In genomic region chr9:121823991-121824390, GRCm38 (mm10) we compare ENCODE assay signal across 16 mouse cellular contexts. TPM values are rescaled to one million over a fixed set of nuclear protein-coding genes. Genes with fewer than 3 reads are reported as not detected.
A peak's percentile ranks its signal among the peaks of the same experiment; 100 is the strongest.
DNase-seq lines count a peak whose midpoint lies in the region; ATAC-seq and TF ChIP-seq lines count a peak whose summit lies in the region.
"Had no signal": no experiment of that assay in that cellular context is flagged by ENCODE, and none has a peak within 500 bp of the region (broad histone marks: within the 10 kb centered on the region; RNA-seq: fewer than 3 reads in every experiment).

No protein-coding gene starts in this region.

- H3K4me3 ChIP-seq in embryonic facial prominence, embryonic 14.5 days (ENCODE audit: low read depth, low read length) = no peak overlapping the region
- H3K4me3 ChIP-seq in embryonic facial prominence, embryonic 10.5 days = no peak overlapping the region
- H3K4me3 ChIP-seq in left cerebral cortex, adult 2 months = no peak overlapping the region
- no peak overlapping the region for H3K4me3 ChIP-seq in midbrain, postnatal 0 days (ENCODE audit: low read depth, low read length)
- H3K4me3 ChIP-seq: embryonic facial prominence, embryonic 12.5 days; heart, embryonic 10.5 days; liver, embryonic 12.5 days; myocyte; stomach, embryonic 15.5 days had no signal

- 77% methylated on average over 7 of the region's 7 CpGs for WGBS in embryonic facial prominence, embryonic 14.5 days
- WGBS in embryonic facial prominence, embryonic 10.5 days = 91% methylated on average over 7 of the region's 7 CpGs
- 65% methylated on average over 7 of the region's 7 CpGs for WGBS in midbrain, postnatal 0 days

- peak; percentile 51 for DNase-seq in embryonic facial prominence, embryonic 14.5 days (ENCODE audit: low spot score)
- no peak for DNase-seq in embryonic facial prominence, embryonic 10.5 days (ENCODE audit: low spot score)
- no peak for DNase-seq in left cerebral cortex, adult 2 months (ENCODE audit: extremely low spot score in 1 of 2, low spot score in 2 of 2)
- DNase-seq in left cerebral cortex, adult 18-20 months (ENCODE audit: low spot score in 2 of 2) = no peak
- DNase-seq in cerebellum, postnatal 25 days = peak; percentile 20 to 35
- DNase-seq in midbrain, postnatal 0 days (ENCODE audit: low spot score) = peak; percentile 86
- DNase-seq in thymus, postnatal 10 days (ENCODE audit: low spot score in 2 of 2) = no peak
- DNase-seq in lung, postnatal 14 days = no peak
- DNase-seq: layer of hippocampus, postnatal 36 days; lung, postnatal 36 days; right cerebral cortex, postnatal 14 days had no signal

- no peaks in the 10 kb centered on the region for H3K27me3 ChIP-seq in embryonic facial prominence, embryonic 14.5 days (replicated peaks; ENCODE audit: control insufficient read depth, insufficient read depth, low read length)
- no peaks in the 10 kb centered on the region for H3K27me3 ChIP-seq in embryonic facial prominence, embryonic 10.5 days (replicated peaks; ENCODE audit: low read depth, poor library complexity, severe bottlenecking)
- H3K27me3 ChIP-seq in midbrain, postnatal 0 days (ENCODE audit: insufficient read depth, low read length) = no peaks in the 10 kb centered on the region
- H3K27me3 ChIP-seq: embryonic facial prominence, embryonic 12.5 days; liver, embryonic 12.5 days; stomach, embryonic 15.5 days had no signal

- H3K27ac ChIP-seq in embryonic facial prominence, embryonic 14.5 days (replicated peaks; ENCODE audit: low read depth, low read length) = no peak overlapping the region
- no peak overlapping the region for H3K27ac ChIP-seq in embryonic facial prominence, embryonic 10.5 days (replicated peaks)
- peak overlapping the region; percentile 53; the same call in 1 of the 2 replicates for H3K27ac ChIP-seq in left cerebral cortex, adult 2 months
- H3K27ac ChIP-seq in midbrain, postnatal 0 days (ENCODE audit: low read depth, low read length) = no peak overlapping the region
- H3K27ac ChIP-seq: embryonic facial prominence, embryonic 12.5 days; heart, embryonic 10.5 days; liver, embryonic 12.5 days; stomach, embryonic 15.5 days had no signal

- H3K4me2 ChIP-seq in embryonic facial prominence, embryonic 14.5 days (ENCODE audit: low read depth, low read length) = no peak overlapping the region
- H3K4me2 ChIP-seq in midbrain, postnatal 0 days (ENCODE audit: low read depth, low read length, poor library complexity, severe bottlenecking) = no peak overlapping the region
- H3K4me2 ChIP-seq: embryonic facial prominence, embryonic 12.5 days; liver, embryonic 12.5 days; stomach, embryonic 15.5 days had no signal

- ATAC-seq in embryonic facial prominence, embryonic 14.5 days (ENCODE audit: low read depth) = peak; percentile 34; the same call in 1 of the 2 replicates
- ATAC-seq in midbrain, postnatal 0 days (ENCODE audit: low FRiP score) = 0 out of 2 replicates have a peak, but pooled peaks have one; percentile 29
- ATAC-seq: liver, embryonic 12.5 days had no signal

- TF ChIP-seq CTCF in left cerebral cortex, adult 2 months (IDR thresholded peaks at IDR 0.05) = no peak
- no peak for TF ChIP-seq CTCF in midbrain, postnatal 0 days (IDR thresholded peaks at IDR 0.05)

- H3K9ac ChIP-seq in embryonic facial prominence, embryonic 14.5 days (ENCODE audit: low read depth, low read length) = no peak overlapping the region
- H3K9ac ChIP-seq in midbrain, postnatal 0 days (replicated peaks; ENCODE audit: low read length, poor library complexity, severe bottlenecking) = no peak overlapping the region
- H3K9ac ChIP-seq: embryonic facial prominence, embryonic 12.5 days; liver, embryonic 12.5 days; stomach, embryonic 15.5 days had no signal

- intact Hi-C loops in left cerebral cortex, adult 2 months (cut with DNase I) = loop anchor here (5.0 kb wide), 1 partner anchor 62 kb away; no protein-coding TSS in a partner anchor

- no peaks in the 10 kb centered on the region for H3K36me3 ChIP-seq in embryonic facial prominence, embryonic 14.5 days (ENCODE audit: control insufficient read depth, insufficient read depth, low read length)
- H3K36me3 ChIP-seq in embryonic facial prominence, embryonic 10.5 days (replicated peaks) = no peaks in the 10 kb centered on the region
- H3K36me3 ChIP-seq in midbrain, postnatal 0 days (ENCODE audit: insufficient read depth, low read length) = no peaks in the 10 kb centered on the region
- H3K36me3 ChIP-seq: embryonic facial prominence, embryonic 12.5 days; heart, embryonic 10.5 days; liver, embryonic 12.5 days; stomach, embryonic 15.5 days had no signal

- H3K9me3 ChIP-seq in embryonic facial prominence, embryonic 14.5 days (ENCODE audit: control insufficient read depth, low read length) = no peaks in the 10 kb centered on the region
- H3K9me3 ChIP-seq in embryonic facial prominence, embryonic 10.5 days = no peaks in the 10 kb centered on the region
- no peaks in the 10 kb centered on the region for H3K9me3 ChIP-seq in midbrain, postnatal 0 days (ENCODE audit: low read length)
- H3K9me3 ChIP-seq: embryonic facial prominence, embryonic 12.5 days; heart, embryonic 10.5 days; liver, embryonic 12.5 days; stomach, embryonic 15.5 days had no signal

- peaks cover 6% of the 10 kb centered on the region for H3K4me1 ChIP-seq in embryonic facial prominence, embryonic 14.5 days (ENCODE audit: control insufficient read depth, insufficient read depth, low read length)
- H3K4me1 ChIP-seq in embryonic facial prominence, embryonic 10.5 days = peaks cover 11% of the 10 kb centered on the region
- 0 out of 2 replicates have a peak, but pooled peaks cover 3% of the 10 kb centered on the region for H3K4me1 ChIP-seq in midbrain, postnatal 0 days (ENCODE audit: insufficient read depth, low read length)
- H3K4me1 ChIP-seq: embryonic facial prominence, embryonic 12.5 days; liver, embryonic 12.5 days had no signal

RNA-seq across cellular contexts. Expression of gene Ccdc13, which starts 15.3 kb away (rescaled TPM):
- polyA plus RNA-seq in embryonic facial prominence, embryonic 14.5 days (2014; fragmentation: Nextera tagmentation; extraction: Ambion mirVana) = 1.7 and 2.0 TPM in 2 replicates
- 0.83 and 1.2 TPM in 2 replicates for polyA plus RNA-seq in embryonic facial prominence, embryonic 10.5 days (2016; fragmentation: Nextera tagmentation; extraction: Ambion mirVana)
- 1 to 10 TPM; 5.7 to 6.2 TPM for total RNA-seq in left cerebral cortex, adult 2 months (2021)
- 1 to 10 TPM; 5.1 to 6.1 TPM for total RNA-seq in left cerebral cortex, adult 18-20 months (2021)
- 2.8 and 3.0 TPM in 2 replicates for total RNA-seq in midbrain, postnatal 0 days (2014; rRNA removed)
- 4.1 and 4.8 TPM in 2 replicates for polyA plus RNA-seq in midbrain, postnatal 0 days (2015; fragmentation: Nextera tagmentation; extraction: Ambion mirVana)
- polyA plus RNA-seq: liver, embryonic 12.5 days had no signal

RNA-seq across cellular contexts. Expression of gene Hhatl, which starts 31.7 kb away (rescaled TPM):
- 3.7 and 5.1 TPM in 2 replicates for polyA plus RNA-seq in embryonic facial prominence, embryonic 14.5 days (2014; fragmentation: Nextera tagmentation; extraction: Ambion mirVana)
- polyA plus RNA-seq in embryonic facial prominence, embryonic 10.5 days (2016; fragmentation: Nextera tagmentation; extraction: Ambion mirVana) = not detected in 2 replicates
- total RNA-seq in left cerebral cortex, adult 2 months (2021) = 10 to 100 TPM; 20.0 to 21.3 TPM
- 10 to 100 TPM; 15.4 to 25.0 TPM for total RNA-seq in left cerebral cortex, adult 18-20 months (2021)
- total RNA-seq in midbrain, postnatal 0 days (2014; rRNA removed) = 1.2 and 1.5 TPM in 2 replicates
- 0.64 and 0.99 TPM in 2 replicates for polyA plus RNA-seq in midbrain, postnatal 0 days (2015; fragmentation: Nextera tagmentation; extraction: Ambion mirVana)
- polyA plus RNA-seq: liver, embryonic 12.5 days had no signal

RNA-seq across cellular contexts. Expression of gene Higd1a, which starts 34.2 kb away (rescaled TPM):
- polyA plus RNA-seq in embryonic facial prominence, embryonic 14.5 days (2014; fragmentation: Nextera tagmentation; extraction: Ambion mirVana) = 185 and 192 TPM in 2 replicates
- 195 and 201 TPM in 2 replicates for polyA plus RNA-seq in embryonic facial prominence, embryonic 10.5 days (2016; fragmentation: Nextera tagmentation; extraction: Ambion mirVana)
- total RNA-seq in left cerebral cortex, adult 2 months (2021) = 10 to 100 TPM; 90.3 to 93.7 TPM
- 100 to 1,000 TPM in 1 of 2 experiments, 10 to 100 TPM in 1; 96.5 to 107 TPM for total RNA-seq in left cerebral cortex, adult 18-20 months (2021)
- 30.6 and 42.8 TPM in 2 replicates for total RNA-seq in midbrain, postnatal 0 days (2014; rRNA removed)
- 179 and 182 TPM in 2 replicates for polyA plus RNA-seq in midbrain, postnatal 0 days (2015; fragmentation: Nextera tagmentation; extraction: Ambion mirVana)

RNA-seq across cellular contexts. Expression of gene Klhl40, which starts 46.6 kb away (rescaled TPM):
- 35.7 and 41.1 TPM in 2 replicates for polyA plus RNA-seq in embryonic facial prominence, embryonic 14.5 days (2014; fragmentation: Nextera tagmentation; extraction: Ambion mirVana)
- polyA plus RNA-seq in embryonic facial prominence, embryonic 10.5 days (2016; fragmentation: Nextera tagmentation; extraction: Ambion mirVana) = 0.17 and 0.26 TPM in 2 replicates
- 10 to 100 TPM in 1 of 2 experiments, 1 to 10 TPM in 1; 7.3 to 10.5 TPM for total RNA-seq in left cerebral cortex, adult 2 months (2021)
- 1 to 10 TPM; 6.2 to 7.2 TPM for total RNA-seq in left cerebral cortex, adult 18-20 months (2021)
- 1.3 and 1.7 TPM in 2 replicates for total RNA-seq in midbrain, postnatal 0 days (2014; rRNA removed)
- polyA plus RNA-seq in midbrain, postnatal 0 days (2015; fragmentation: Nextera tagmentation; extraction: Ambion mirVana) = 2.9 and 3.2 TPM in 2 replicates

Comparison
In these comparisons a context has a peak if more than half of its experiments do, and no peak if none do; other contexts are left out.
1. DNase-seq: peak in embryonic facial prominence, embryonic 14.5 days (single experiment), cerebellum, postnatal 25 days (2 of 2) and midbrain, postnatal 0 days (single experiment); none in embryonic facial prominence, embryonic 10.5 days (single experiment), left cerebral cortex, adult 2 months (0 of 2), left cerebral cortex, adult 18-20 months (0 of 2), thymus, postnatal 10 days (0 of 2) and lung, postnatal 14 days (single experiment).